Mouse (Mus musculus): ENCODE results near the gene Tardbp.

GRCm38 (mm10) chr4:148625010-148625409 is 1.8 kb downstream of the Tardbp start:
- TF ChIP-seq CTCF (IDR thresholded peaks at IDR 0.05; ENCODE audit: borderline replicate concordance, extremely low read depth, insufficient read depth, insufficient read length): no peak
- TF ChIP-seq POLR2A (IDR thresholded peaks at IDR 0.05; ENCODE audit: borderline replicate concordance, extremely low read depth, insufficient read depth, insufficient read length, poor library complexity, severe bottlenecking): no peak

Measured in brain, embryonic 14.5 days (tissue).